Mouse (Mus musculus): Measurements from ENCODE around the gene Upb1. TPM values are rescaled to one million over a fixed set of nuclear protein-coding genes. Genes with fewer than 3 reads are reported as not detected.
"Not testable (repeated sequence)": the region's sequence is repeated elsewhere in the genome, so short reads cannot be mapped to it uniquely, and the experiment has no call there.

Upb1 gene
- polyA plus RNA-seq, 1 experiment from 2014 or later, result 11.9 TPM

GRCm38 (mm10) chr10:75407741-75408140, 6.8 kb downstream of the Upb1 start:
- H3K9me3 ChIP-seq (replicated peaks; ENCODE audit: low read length), result no peaks in the 10 kb centered on the region
- TF ChIP-seq CTCF (IDR thresholded peaks at IDR 0.05; ENCODE audit: low read depth), result no peak
- H3K27ac ChIP-seq, result no peak overlapping the region
- no peaks in the 10 kb centered on the region for H3K4me1 ChIP-seq (replicated peaks; ENCODE audit: insufficient read depth, low read length)
- ATAC-seq (replicated peaks; ENCODE audit: low FRiP score, low read depth) (no peak), DNase-seq (ENCODE audit: low spot score) (no peak)
- H3K27me3 ChIP-seq (ENCODE audit: insufficient read depth, low read length), result no peaks in the 10 kb centered on the region
- no peak overlapping the region for H3K4me2 ChIP-seq (ENCODE audit: low read length)
- 65% methylated on average over 4 of the region's 4 CpGs for WGBS
- no peaks in the 10 kb centered on the region for H3K36me3 ChIP-seq (ENCODE audit: insufficient read depth, low read length)
- H3K4me3 ChIP-seq (replicated peaks; ENCODE audit: low read depth, low read length), result no peak overlapping the region
- H3K9ac ChIP-seq (ENCODE audit: low read depth, low read length), result no peak overlapping the region

GRCm38 (mm10) chr10:75411343-75412113, 10.6 kb downstream of the Upb1 start:
- ATAC-seq (replicated peaks; ENCODE audit: low FRiP score, low read depth), result peak; percentile 83
- peak overlapping the region; percentile 36; the same call in 1 of the 2 replicates for H3K27ac ChIP-seq
- not testable (repeated sequence) for H3K4me3 ChIP-seq (replicated peaks; ENCODE audit: low read depth, low read length); H3K9me3 ChIP-seq (replicated peaks; ENCODE audit: low read length); DNase-seq (ENCODE audit: low spot score); H3K9ac ChIP-seq (ENCODE audit: low read depth, low read length); H3K4me1 ChIP-seq (replicated peaks; ENCODE audit: insufficient read depth, low read length); H3K36me3 ChIP-seq (ENCODE audit: insufficient read depth, low read length); H3K4me2 ChIP-seq (ENCODE audit: low read length); H3K27me3 ChIP-seq (ENCODE audit: insufficient read depth, low read length)
- 55% methylated on average over 9 of the region's 10 CpGs for WGBS

- no peaks in the 10 kb centered on the region for H3K36me3 ChIP-seq (ENCODE audit: insufficient read depth, low read length)
- no peak overlapping the region for H3K9ac ChIP-seq (ENCODE audit: low read depth, low read length)
- ATAC-seq (replicated peaks; ENCODE audit: low FRiP score, low read depth), result peak; percentile 40; the same call in 1 of the 2 replicates
- no peak for TF ChIP-seq CTCF (IDR thresholded peaks at IDR 0.05; ENCODE audit: low read depth)
- H3K27ac ChIP-seq, result peak overlapping the region; percentile 54; the same call in 1 of the 2 replicates
- H3K4me1 ChIP-seq (replicated peaks; ENCODE audit: insufficient read depth, low read length), result no peaks in the 10 kb centered on the region
- no peak overlapping the region for H3K4me2 ChIP-seq (ENCODE audit: low read length)
- H3K9me3 ChIP-seq (replicated peaks; ENCODE audit: low read length), result no peaks in the 10 kb centered on the region
- 59% methylated on average over 27 of the region's 27 CpGs for WGBS
- no peak for DNase-seq (ENCODE audit: low spot score)
- H3K4me3 ChIP-seq (replicated peaks; ENCODE audit: low read depth, low read length), result no peak overlapping the region
- no peaks in the 10 kb centered on the region for H3K27me3 ChIP-seq (ENCODE audit: insufficient read depth, low read length)
Measured at GRCm38 (mm10) chr10:75412114-75413103, 11.5 kb downstream of the Upb1 start.

- WGBS, result 85% methylated on average over 7 of the region's 7 CpGs
- ATAC-seq (replicated peaks; ENCODE audit: low FRiP score, low read depth) (no peak), DNase-seq (ENCODE audit: low spot score) (no peak)
- no peaks in the 10 kb centered on the region for H3K4me1 ChIP-seq (replicated peaks; ENCODE audit: insufficient read depth, low read length)
- H3K4me2 ChIP-seq (ENCODE audit: low read length), result no peak overlapping the region
- TF ChIP-seq CTCF (IDR thresholded peaks at IDR 0.05; ENCODE audit: low read depth), result no peak
- no peaks in the 10 kb centered on the region for H3K27me3 ChIP-seq (ENCODE audit: insufficient read depth, low read length)
- no peak overlapping the region for H3K9ac ChIP-seq (ENCODE audit: low read depth, low read length)
- H3K9me3 ChIP-seq (replicated peaks; ENCODE audit: low read length), result no peaks in the 10 kb centered on the region
- no peak overlapping the region for H3K4me3 ChIP-seq (replicated peaks; ENCODE audit: low read depth, low read length)
- H3K36me3 ChIP-seq (ENCODE audit: insufficient read depth, low read length), result no peaks in the 10 kb centered on the region
- no peak overlapping the region for H3K27ac ChIP-seq
Measured at GRCm38 (mm10) chr10:75414925-75415324, 14.0 kb downstream of the Upb1 start.

- H3K4me1 ChIP-seq (replicated peaks; ENCODE audit: insufficient read depth, low read length), result no peaks in the 10 kb centered on the region; the same call in 1 of the 2 replicates
- no peak overlapping the region for H3K4me3 ChIP-seq (replicated peaks; ENCODE audit: low read depth, low read length)
- no peaks in the 10 kb centered on the region for H3K36me3 ChIP-seq (ENCODE audit: insufficient read depth, low read length)
- 86% methylated on average over 8 of the region's 8 CpGs for WGBS
- no peak overlapping the region for H3K4me2 ChIP-seq (ENCODE audit: low read length)
- 0 out of 2 replicates have a peak, but pooled peaks have one; percentile 31 for TF ChIP-seq CTCF (IDR thresholded peaks at IDR 0.05; ENCODE audit: low read depth)
- ATAC-seq (replicated peaks; ENCODE audit: low FRiP score, low read depth), result no peak
- DNase-seq (ENCODE audit: low spot score), result no peak
- no peak overlapping the region for H3K9ac ChIP-seq (ENCODE audit: low read depth, low read length)
- no peaks in the 10 kb centered on the region for H3K9me3 ChIP-seq (replicated peaks; ENCODE audit: low read length)
- no peaks in the 10 kb centered on the region for H3K27me3 ChIP-seq (ENCODE audit: insufficient read depth, low read length)
- no peak overlapping the region for H3K27ac ChIP-seq
Measured at GRCm38 (mm10) chr10:75417363-75418042, 16.6 kb downstream of the Upb1 start.

- DNase-seq (ENCODE audit: low spot score) (no peak), ATAC-seq (replicated peaks; ENCODE audit: low FRiP score, low read depth) (no peak)
- H3K4me2 ChIP-seq (ENCODE audit: low read length), result no peak overlapping the region
- no peaks in the 10 kb centered on the region for H3K27me3 ChIP-seq (ENCODE audit: insufficient read depth, low read length)
- H3K36me3 ChIP-seq (ENCODE audit: insufficient read depth, low read length), result no peaks in the 10 kb centered on the region
- no peak overlapping the region for H3K27ac ChIP-seq
- 72% methylated on average over 4 of the region's 4 CpGs for WGBS
- no peak for TF ChIP-seq CTCF (IDR thresholded peaks at IDR 0.05; ENCODE audit: low read depth)
- no peak overlapping the region for H3K4me3 ChIP-seq (replicated peaks; ENCODE audit: low read depth, low read length)
- no peaks in the 10 kb centered on the region; the same call in 1 of the 2 replicates for H3K4me1 ChIP-seq (replicated peaks; ENCODE audit: insufficient read depth, low read length)
- no peaks in the 10 kb centered on the region for H3K9me3 ChIP-seq (replicated peaks; ENCODE audit: low read length)
- H3K9ac ChIP-seq (ENCODE audit: low read depth, low read length), result no peak overlapping the region
Measured at GRCm38 (mm10) chr10:75418747-75419146, 17.8 kb downstream of the Upb1 start.
